Mouse (Mus musculus) lung, embryonic 14.5 days (tissue): ENCODE data around the gene Ptprk. TPM values are rescaled to one million over a fixed set of nuclear protein-coding genes. Genes with fewer than 3 reads are reported as not detected.

Experiments used
- ATAC-seq: fragments of 200-750 bp; cut with Nextera tagmentation; 2 replicates; pipeline ENCODE4 v1.8.0; 2017; ENCODE audit warnings: mild to moderate bottlenecking, moderate TSS enrichment, moderate library complexity; ENCODE audit not compliant: insufficient read depth
- DNase-seq: peaks from one replicate; pipeline ENCODE4 v3.0.0-alpha.2; 2015
- H3K27ac ChIP-seq: fragments of 300-500 bp; sonication (generic); 2 replicates; pipeline ENCODE4 v1.5.1; 2014; ENCODE audit warnings: low read depth, mild to moderate bottlenecking, moderate library complexity
- H3K27me3 ChIP-seq: fragments of 300-500 bp; sonication (generic); 2 replicates; pipeline ENCODE4 v1.6.1; 2014; ENCODE audit warnings: low read length, control low read depth; ENCODE audit not compliant: insufficient read depth
- H3K36me3 ChIP-seq: fragments of 300-500 bp; sonication (generic); 2 replicates; pipeline ENCODE4 v1.6.1; 2014; ENCODE audit warnings: control low read depth; ENCODE audit not compliant: insufficient read depth
- H3K4me1 ChIP-seq: fragments of 300-500 bp; sonication (generic); 2 replicates; pipeline ENCODE4 v1.6.1; 2014; ENCODE audit warnings: antibody characterized with exemption, control low read depth; ENCODE audit not compliant: insufficient read depth
- H3K4me2 ChIP-seq: fragments of 300-500 bp; sonication (generic); 2 replicates; pipeline ENCODE4 v1.6.1; 2014; ENCODE audit warnings: mild to moderate bottlenecking
- H3K4me3 ChIP-seq: fragments of 300-500 bp; sonication (generic); 2 replicates; pipeline ENCODE4 v1.5.1; 2014; ENCODE audit warnings: low read depth, low read length
- H3K9ac ChIP-seq: fragments of 300-500 bp; sonication (generic); 2 replicates; pipeline ENCODE4 v1.6.1; 2014
- H3K9me3 ChIP-seq: fragments of 300-500 bp; sonication (generic); 2 replicates; pipeline ENCODE4 v1.6.1; 2016; ENCODE audit warnings: low read depth, low read length, control low read depth
- CTCF ChIP-seq: IDR thresholded peaks from 2 replicates; pipeline ENCODE4 v1.5.1; 2016; ENCODE audit warnings: antibody characterized with exemption, low read depth
- WGBS: fragments of 180-500 bp; shearing (Covaris S2); extraction: QIAGEN DNeasy Blood & Tissue Kit; methylation state at CpG from one replicate; pipeline ENCODE4 v1.1.7; 2014; 5-methylcytosine and 5-hydroxymethylcytosine counted together
- polyA plus RNA-seq: library from polyadenylated mRNA; unstranded; fragments of >200 nt; fragmentation: Nextera tagmentation; extraction: Ambion mirVana; gene quantifications from 2 replicates; pipeline ENCODE4 v1.2.1, GENCODE M21; 2014

The Ptprk gene
- polyA plus RNA-seq, 1 experiment from 2014 or later, result 50.9 TPM

DNA sequence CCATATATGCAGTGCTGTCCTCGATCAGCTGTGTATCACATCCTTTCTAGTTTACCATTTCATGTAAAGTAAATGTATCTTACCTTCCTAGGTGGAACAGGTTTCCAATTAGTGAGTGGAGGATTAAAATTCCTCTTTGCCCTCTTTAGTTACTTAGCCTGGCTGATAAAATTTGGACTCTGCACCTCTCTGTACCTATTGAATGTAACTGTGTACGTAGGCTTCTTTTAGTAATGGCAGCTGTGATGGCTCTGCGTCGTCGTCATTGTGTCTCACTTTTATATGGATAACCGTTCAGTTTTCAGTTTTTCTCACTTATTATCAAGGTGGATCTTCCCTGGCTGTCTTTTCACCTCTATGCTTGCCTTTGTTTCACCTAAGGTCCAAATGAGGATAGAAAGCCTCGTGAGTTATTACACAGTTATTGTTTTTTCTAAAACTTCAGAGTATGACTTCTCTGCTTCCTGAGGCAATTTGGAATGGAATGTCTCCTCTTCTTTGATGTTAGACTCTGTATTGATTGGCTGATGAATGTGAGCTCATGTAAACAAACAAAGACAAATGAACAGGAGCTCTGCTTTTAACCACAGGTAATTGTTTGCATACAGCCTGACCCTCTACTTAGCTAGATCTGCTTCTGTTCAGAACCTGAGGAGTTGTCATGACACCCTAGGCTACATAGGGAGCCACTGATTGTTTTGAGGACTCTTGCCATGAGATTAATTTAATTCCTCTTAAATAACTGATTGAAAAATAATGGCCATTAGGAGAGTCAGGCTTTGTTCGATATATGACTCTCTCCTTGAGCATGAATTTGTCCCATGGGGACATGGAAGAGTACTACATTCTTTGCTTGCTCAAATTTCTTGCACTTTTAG, 197.3 kb downstream of the Ptprk start:
- H3K36me3 ChIP-seq, result no peaks in the 10 kb centered on the region
- H3K9ac ChIP-seq, result no peak overlapping the region
- ATAC-seq (no peak), DNase-seq (no peak)
- no peak overlapping the region for H3K4me2 ChIP-seq
- H3K9me3 ChIP-seq, result no peaks in the 10 kb centered on the region
- H3K27me3 ChIP-seq, result no peaks in the 10 kb centered on the region
- no peak overlapping the region for H3K4me3 ChIP-seq
- no peaks in the 10 kb centered on the region for H3K4me1 ChIP-seq
- WGBS, result 71% methylated on average over 8 of the region's 8 CpGs
- no peak overlapping the region for H3K27ac ChIP-seq
- no peak for TF ChIP-seq CTCF

- H3K27me3 ChIP-seq, result no peaks in the 10 kb centered on the region
- H3K27ac ChIP-seq, result no peak overlapping the region
- TF ChIP-seq CTCF, result no peak
- no peaks in the 10 kb centered on the region for H3K9me3 ChIP-seq
- no peak overlapping the region for H3K4me2 ChIP-seq
- no peaks in the 10 kb centered on the region for H3K36me3 ChIP-seq
- H3K9ac ChIP-seq, result no peak overlapping the region
- ATAC-seq, result no peak
- no peak for DNase-seq
- H3K4me3 ChIP-seq, result no peak overlapping the region
- H3K4me1 ChIP-seq, result no peaks in the 10 kb centered on the region
- WGBS, result 91% methylated on average over 2 of the region's 2 CpGs
Observed at GRCm38 (mm10) chr10:28278757-28279156, 204.1 kb downstream of the Ptprk start.

GRCm38 (mm10) chr10:28297531-28297930, 222.9 kb downstream of the Ptprk start:
- WGBS, result 41% methylated on average over 1 of the region's 1 CpGs

GRCm38 (mm10) chr10:28299207-28299606, 224.6 kb downstream of the Ptprk start:
- Histone ChIP-seq H3K27ac (no peak overlapping the region), H3K27me3 (no peaks in the 10 kb centered on the region), H3K4me2 (no peak overlapping the region), H3K4me1 (no peaks in the 10 kb centered on the region), H3K4me3 (no peak overlapping the region), H3K9ac (no peak overlapping the region), H3K36me3 (no peaks in the 10 kb centered on the region), H3K9me3 (no peaks in the 10 kb centered on the region)
- no peak for TF ChIP-seq CTCF
- ATAC-seq, result no peak
- 71% methylated on average over 4 of the region's 4 CpGs for WGBS
- DNase-seq, result no peak

More at GRCm38 (mm10) chr10:28297531-28297930, 222.9 kb downstream of the Ptprk start:
- Histone ChIP-seq H3K27ac (no peak overlapping the region), H3K9ac (no peak overlapping the region), H3K4me2 (no peak overlapping the region), H3K27me3 (no peaks in the 10 kb centered on the region), H3K9me3 (no peaks in the 10 kb centered on the region), H3K4me1 (no peaks in the 10 kb centered on the region), H3K4me3 (no peak overlapping the region), H3K36me3 (no peaks in the 10 kb centered on the region)
- ATAC-seq (no peak), DNase-seq (no peak)
- TF ChIP-seq CTCF, result no peak

DNA sequence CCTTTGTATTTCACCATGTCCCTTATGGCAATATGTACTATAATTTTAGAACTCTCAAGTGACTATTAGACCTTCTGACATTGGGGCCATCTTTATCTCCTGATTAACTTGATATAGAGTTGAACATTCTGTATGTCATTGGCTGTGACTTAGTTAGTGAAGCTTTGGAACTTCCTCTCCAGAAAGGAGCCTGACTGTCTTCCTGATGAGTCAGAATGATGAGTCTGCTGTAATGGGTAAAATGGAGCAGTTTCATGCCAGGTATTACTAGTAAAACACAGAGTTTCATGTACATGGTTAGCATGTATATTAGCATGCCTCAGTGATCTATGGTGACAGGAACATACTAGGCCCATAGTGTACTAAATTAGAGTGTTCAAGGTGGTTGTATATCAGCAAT, 229.2 kb downstream of the Ptprk start:
- Histone ChIP-seq H3K4me2 (no peak overlapping the region), H3K9ac (no peak overlapping the region), H3K4me1 (no peaks in the 10 kb centered on the region), H3K27ac (no peak overlapping the region), H3K4me3 (no peak overlapping the region), H3K36me3 (no peaks in the 10 kb centered on the region), H3K27me3 (no peaks in the 10 kb centered on the region), H3K9me3 (no peaks in the 10 kb centered on the region)
- ATAC-seq, result no peak
- no peak for TF ChIP-seq CTCF
- DNase-seq, result no peak

- WGBS, result 66% methylated on average over 4 of the region's 4 CpGs
- DNase-seq (no peak), ATAC-seq (no peak)
- TF ChIP-seq CTCF, result no peak
- Histone ChIP-seq H3K4me3 (no peak overlapping the region), H3K36me3 (no peaks in the 10 kb centered on the region), H3K27ac (no peak overlapping the region), H3K4me1 (no peaks in the 10 kb centered on the region), H3K27me3 (no peaks in the 10 kb centered on the region), H3K9ac (no peak overlapping the region), H3K9me3 (no peaks in the 10 kb centered on the region), H3K4me2 (no peak overlapping the region)
Observed at GRCm38 (mm10) chr10:28304292-28304875, 229.8 kb downstream of the Ptprk start.

DNA sequence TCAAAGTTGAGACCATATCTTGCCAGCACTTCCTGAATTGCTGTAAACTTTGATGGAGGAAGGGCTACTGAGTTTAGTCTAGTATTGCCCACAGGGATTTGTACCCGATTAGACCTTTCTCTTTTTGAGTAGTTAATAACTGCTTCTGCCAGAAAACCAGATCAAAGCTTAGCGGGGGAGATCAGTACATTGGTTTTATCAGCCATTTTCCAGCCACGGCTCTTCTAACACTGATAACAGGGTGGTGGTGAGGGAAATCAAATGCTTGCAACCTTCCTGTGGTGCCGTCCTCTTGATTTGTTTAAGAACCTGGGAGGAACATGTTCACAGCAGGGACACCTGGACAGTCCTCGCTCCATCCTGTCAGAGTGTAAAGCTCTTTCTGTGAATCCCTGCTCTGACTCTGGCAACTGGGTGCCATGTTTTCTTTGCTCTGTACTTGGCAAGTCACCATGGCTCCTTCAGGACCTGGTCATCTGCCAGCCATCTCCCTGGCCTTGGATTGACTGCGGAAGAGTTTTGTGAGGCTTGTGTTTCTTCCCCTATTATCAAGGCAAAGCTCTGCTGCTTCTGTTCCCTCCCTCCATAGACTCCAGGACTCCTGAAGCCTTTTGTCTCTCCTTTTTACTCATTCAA, 231.9 kb downstream of the Ptprk start:
- Histone ChIP-seq H3K4me3 (no peak overlapping the region), H3K27me3 (no peaks in the 10 kb centered on the region), H3K27ac (peak overlapping the region; percentile 15; the same call in 1 of the 2 replicates), H3K9me3 (no peaks in the 10 kb centered on the region), H3K4me2 (no peak overlapping the region), H3K36me3 (no peaks in the 10 kb centered on the region), H3K4me1 (no peaks in the 10 kb centered on the region), H3K9ac (no peak overlapping the region)
- peak; percentile 83 for ATAC-seq
- 28% methylated on average over 6 of the region's 6 CpGs for WGBS
- no peak for TF ChIP-seq CTCF
- DNase-seq, result peak; percentile 76
